Mouse (Mus musculus) stomach, embryonic 14.5 days (tissue): ENCODE results near the gene Helz. TPM values are rescaled to one million over a fixed set of nuclear protein-coding genes. Genes with fewer than 3 reads are reported as not detected.

ENCODE experiments used
- ATAC-seq: fragments of 200-750 bp; cut with Nextera tagmentation; 2 replicates; pipeline ENCODE4 v1.8.0; 2017; ENCODE audit warnings: low read depth, moderate TSS enrichment; ENCODE audit not compliant: insufficient number of reproducible peaks, insufficient read depth, low FRiP score
- H3K27ac ChIP-seq: fragments of 300-500 bp; sonication (generic); 2 replicates; pipeline ENCODE4 v1.5.1; 2014; ENCODE audit warnings: mild to moderate bottlenecking, low read length, moderate library complexity, mixed read lengths
- H3K27me3 ChIP-seq: fragments of 300-500 bp; sonication (generic); 2 replicates; pipeline ENCODE4 v1.6.1; 2014; ENCODE audit warnings: low read length, control low read depth, mixed read lengths; ENCODE audit not compliant: control insufficient read depth, insufficient read depth
- H3K36me3 ChIP-seq: fragments of 300-500 bp; sonication (generic); 2 replicates; pipeline ENCODE4 v1.6.1; 2014; ENCODE audit warnings: mild to moderate bottlenecking, control low read depth, low read length, moderate library complexity, mixed read lengths; ENCODE audit not compliant: control insufficient read depth, insufficient read depth
- H3K4me1 ChIP-seq: fragments of 300-500 bp; sonication (generic); 2 replicates; pipeline ENCODE4 v1.6.1; 2014; ENCODE audit warnings: low read length, control low read depth, mixed read lengths; ENCODE audit not compliant: control insufficient read depth, insufficient read depth
- H3K4me2 ChIP-seq: fragments of 300-500 bp; sonication (generic); replicated peaks from 2 replicates; pipeline ENCODE4 v1.6.1; 2014; ENCODE audit warnings: low read depth, low read length, control low read depth
- H3K4me3 ChIP-seq: fragments of 300-500 bp; sonication (generic); 2 replicates; pipeline ENCODE4 v1.5.1; 2014; ENCODE audit warnings: low read depth, low read length, control low read depth
- H3K9ac ChIP-seq: fragments of 300-500 bp; sonication (generic); replicated peaks from 2 replicates; pipeline ENCODE4 v1.6.1; 2014; ENCODE audit warnings: low read depth, mild to moderate bottlenecking, control low read depth, low read length, moderate library complexity, mixed read lengths
- H3K9me3 ChIP-seq: fragments of 300-500 bp; sonication (generic); 2 replicates; pipeline ENCODE4 v1.6.1; 2016; ENCODE audit warnings: low read depth, low read length, control low read depth; ENCODE audit not compliant: control insufficient read depth
- WGBS: fragments of 180-500 bp; shearing (Covaris S2); extraction: QIAGEN DNeasy Blood & Tissue Kit; methylation state at CpG from one replicate; pipeline ENCODE4 v1.1.7; 2014; 5-methylcytosine and 5-hydroxymethylcytosine counted together
- polyA plus RNA-seq: library from polyadenylated mRNA; unstranded; fragments of >200 nt; fragmentation: Nextera tagmentation; extraction: Ambion mirVana; gene quantifications from 2 replicates; pipeline ENCODE4 v1.2.1, GENCODE M21; 2014

The Helz gene
- polyA plus RNA-seq, 1 experiment from 2014 or later: 25.1 TPM

GRCm38 (mm10) chr11:107644461-107644860 is 96.7 kb downstream of the Helz start:
- Histone ChIP-seq H3K4me3 (no peak overlapping the region), H3K36me3 (peaks cover 27% of the 10 kb centered on the region), H3K9ac (no peak overlapping the region), H3K27me3 (no peaks in the 10 kb centered on the region), H3K4me1 (no peaks in the 10 kb centered on the region), H3K27ac (no peak overlapping the region), H3K4me2 (no peak overlapping the region), H3K9me3 (no peaks in the 10 kb centered on the region)
- 98% methylated on average over 4 of the region's 4 CpGs for WGBS
- no peak for ATAC-seq

- H3K27ac ChIP-seq: no peak overlapping the region
- peaks cover 23% of the 10 kb centered on the region for H3K36me3 ChIP-seq
- H3K27me3 ChIP-seq: no peaks in the 10 kb centered on the region
- no peaks in the 10 kb centered on the region for H3K9me3 ChIP-seq
- no peak for ATAC-seq
- WGBS: 92% methylated on average over 3 of the region's 3 CpGs
- H3K4me3 ChIP-seq: no peak overlapping the region
- H3K4me1 ChIP-seq: peaks cover 10% of the 10 kb centered on the region; the same call in 1 of the 2 replicates
- H3K9ac ChIP-seq: no peak overlapping the region
- no peak overlapping the region for H3K4me2 ChIP-seq
Measured at GRCm38 (mm10) chr11:107647330-107647729, 99.6 kb downstream of the Helz start.

GRCm38 (mm10) chr11:107648668-107649067 is 100.9 kb downstream of the Helz start:
- Histone ChIP-seq H3K9ac (no peak overlapping the region), H3K9me3 (no peaks in the 10 kb centered on the region), H3K4me1 (peaks cover 12% of the 10 kb centered on the region; the same call in 1 of the 2 replicates), H3K36me3 (peaks cover 23% of the 10 kb centered on the region), H3K4me2 (no peak overlapping the region), H3K27me3 (no peaks in the 10 kb centered on the region), H3K27ac (no peak overlapping the region), H3K4me3 (no peak overlapping the region)
- 84% methylated on average over 4 of the region's 4 CpGs for WGBS
- ATAC-seq: no peak

GRCm38 (mm10) chr11:107649458-107649857 is 101.7 kb downstream of the Helz start:
- Histone ChIP-seq H3K4me3 (no peak overlapping the region), H3K27ac (no peak overlapping the region), H3K9me3 (no peaks in the 10 kb centered on the region), H3K4me2 (no peak overlapping the region), H3K27me3 (no peaks in the 10 kb centered on the region), H3K9ac (no peak overlapping the region), H3K36me3 (peaks cover 18% of the 10 kb centered on the region), H3K4me1 (peaks cover 12% of the 10 kb centered on the region; the same call in 1 of the 2 replicates)
- 91% methylated on average over 14 of the region's 14 CpGs for WGBS
- ATAC-seq: no peak

GRCm38 (mm10) chr11:107650422-107651051 is 102.8 kb downstream of the Helz start:
- Histone ChIP-seq H3K4me3 (no peak overlapping the region), H3K4me2 (no peak overlapping the region), H3K27ac (no peak overlapping the region), H3K9me3 (no peaks in the 10 kb centered on the region), H3K36me3 (peaks cover 18% of the 10 kb centered on the region), H3K9ac (no peak overlapping the region), H3K4me1 (peaks cover 12% of the 10 kb centered on the region; the same call in 1 of the 2 replicates), H3K27me3 (no peaks in the 10 kb centered on the region)
- no peak for ATAC-seq
- WGBS: 52% methylated on average over 6 of the region's 6 CpGs

GRCm38 (mm10) chr11:107651391-107651790 is 103.7 kb downstream of the Helz start:
- H3K36me3 ChIP-seq: peaks cover 21% of the 10 kb centered on the region

GRCm38 (mm10) chr11:107652137-107652536 is 104.4 kb downstream of the Helz start:
- WGBS: 50% methylated on average over 8 of the region's 8 CpGs
- Histone ChIP-seq H3K9me3 (no peaks in the 10 kb centered on the region), H3K4me3 (no peak overlapping the region), H3K27me3 (no peaks in the 10 kb centered on the region), H3K4me2 (no peak overlapping the region), H3K36me3 (peaks cover 20% of the 10 kb centered on the region), H3K9ac (no peak overlapping the region), H3K4me1 (peaks cover 12% of the 10 kb centered on the region; the same call in 1 of the 2 replicates), H3K27ac (no peak overlapping the region)
- ATAC-seq: no peak

More at GRCm38 (mm10) chr11:107651391-107651790, 103.7 kb downstream of the Helz start:
- Histone ChIP-seq H3K4me1 (peaks cover 12% of the 10 kb centered on the region; the same call in 1 of the 2 replicates), H3K27ac (no peak overlapping the region), H3K9ac (no peak overlapping the region), H3K9me3 (no peaks in the 10 kb centered on the region), H3K4me2 (no peak overlapping the region), H3K27me3 (no peaks in the 10 kb centered on the region), H3K4me3 (no peak overlapping the region)
- no peak for ATAC-seq
- WGBS: 73% methylated on average over 7 of the region's 7 CpGs

GRCm38 (mm10) chr11:107655538-107655937 is 107.8 kb downstream of the Helz start:
- Histone ChIP-seq H3K4me3 (no peak overlapping the region), H3K9me3 (no peaks in the 10 kb centered on the region), H3K4me1 (peaks cover 12% of the 10 kb centered on the region; the same call in 1 of the 2 replicates), H3K36me3 (peaks cover 6% of the 10 kb centered on the region), H3K27ac (no peak overlapping the region), H3K27me3 (no peaks in the 10 kb centered on the region), H3K4me2 (no peak overlapping the region), H3K9ac (no peak overlapping the region)
- 90% methylated on average over 4 of the region's 4 CpGs for WGBS
- ATAC-seq: no peak

- WGBS: 90% methylated on average over 5 of the region's 5 CpGs
- H3K36me3 ChIP-seq: peaks cover 11% of the 10 kb centered on the region
- H3K27me3 ChIP-seq: no peaks in the 10 kb centered on the region
- ATAC-seq: no peak
- H3K9ac ChIP-seq: no peak overlapping the region
- no peak overlapping the region for H3K4me2 ChIP-seq
- H3K9me3 ChIP-seq: no peaks in the 10 kb centered on the region
- H3K4me3 ChIP-seq: no peak overlapping the region
- H3K4me1 ChIP-seq: peaks cover 3% of the 10 kb centered on the region; the same call in 1 of the 2 replicates
- no peak overlapping the region for H3K27ac ChIP-seq
Measured at GRCm38 (mm10) chr11:107657117-107657516, 109.4 kb downstream of the Helz start.
